Mouse (Mus musculus): Measurements from ENCODE around the gene Nt5c2. TPM values are rescaled to one million over a fixed set of nuclear protein-coding genes. Genes with fewer than 3 reads are reported as not detected.
"Not testable (repeated sequence)": the region's sequence is repeated elsewhere in the genome, so short reads cannot be mapped to it uniquely, and the experiment has no call there.

Nt5c2 gene
- polyA plus RNA-seq, 2 experiments from 2014 or later = 22.6 to 25.4 TPM

- no peak for ATAC-seq
These were observed 1.0 kb upstream of the Nt5c2 start for GRCm38 (mm10) chr19:47015965-47016364.

GRCm38 (mm10) chr19:47015396-47015795, 443 bp upstream of the Nt5c2 start:
- no peak for ATAC-seq

- ATAC-seq = no peak
These were observed 850 bp downstream of the Nt5c2 start for GRCm38 (mm10) chr19:47014159-47014446.

- no peak for ATAC-seq
These were observed 1.4 kb downstream of the Nt5c2 start for GRCm38 (mm10) chr19:47013340-47014158.

- no peak for ATAC-seq
These were observed 2.3 kb downstream of the Nt5c2 start for GRCm38 (mm10) chr19:47012521-47013130.

GRCm38 (mm10) chr19:47009943-47010342, 5.0 kb downstream of the Nt5c2 start:
- no peak for ATAC-seq

GRCm38 (mm10) chr19:47009420-47009819, 5.5 kb downstream of the Nt5c2 start:
- no peak for ATAC-seq

- ATAC-seq = no peak
These were observed 8.6 kb downstream of the Nt5c2 start for GRCm38 (mm10) chr19:47006321-47006720.

GRCm38 (mm10) chr19:47005873-47006272, 9.1 kb downstream of the Nt5c2 start:
- no peak for ATAC-seq

- no peak for ATAC-seq
These were observed 11.0 kb downstream of the Nt5c2 start for GRCm38 (mm10) chr19:47003742-47004511.

- not testable (repeated sequence) for ATAC-seq
These were observed 14.6 kb downstream of the Nt5c2 start for GRCm38 (mm10) chr19:47000357-47000756.

GRCm38 (mm10) chr19:46999753-47000152, 15.2 kb downstream of the Nt5c2 start:
- no peak for ATAC-seq

GRCm38 (mm10) chr19:46998953-46999352, 16.0 kb downstream of the Nt5c2 start:
- ATAC-seq = no peak

- no peak for ATAC-seq
These were observed 16.6 kb downstream of the Nt5c2 start for GRCm38 (mm10) chr19:46998168-46998870.

- no peak for ATAC-seq
These were observed 18.9 kb downstream of the Nt5c2 start for GRCm38 (mm10) chr19:46996095-46996494.

GRCm38 (mm10) chr19:46992329-46992728, 22.6 kb downstream of the Nt5c2 start:
- not testable (repeated sequence) for ATAC-seq

GRCm38 (mm10) chr19:46991145-46991544, 23.8 kb downstream of the Nt5c2 start:
- peak; percentile 66 for ATAC-seq

GRCm38 (mm10) chr19:46990625-46991024, 24.3 kb downstream of the Nt5c2 start:
- ATAC-seq = not testable (repeated sequence)

GRCm38 (mm10) chr19:46990153-46990518, 24.8 kb downstream of the Nt5c2 start:
- no peak for ATAC-seq

GRCm38 (mm10) chr19:46989479-46990152, 25.3 kb downstream of the Nt5c2 start:
- no peak for ATAC-seq

- ATAC-seq = no peak
These were observed 26.5 kb downstream of the Nt5c2 start for GRCm38 (mm10) chr19:46988231-46989087.
